Mouse (Mus musculus): ENCODE data around the gene Hba-a1.

GRCm38 (mm10) chr11:32235646-32236045 is 47.7 kb upstream of the Hba-a1 start:
- TF ChIP-seq POLR2A (IDR thresholded peaks at IDR 0.05; ENCODE audit: low read depth, low read length) (no peak), CTCF (IDR thresholded peaks at IDR 0.05; ENCODE audit: borderline replicate concordance, insufficient read depth, low read length) (no peak)
